Mouse (Mus musculus) thymus, adult 18-20 months (tissue): ENCODE results near the gene Itm2b.

Experiments used
- DNase-seq, 2 experiments: peaks; one replicate each; pipeline ENCODE4 v3.0.0; 2022; ENCODE audit warnings: mixed read lengths in 2 of 2

The Itm2b gene

DNA sequence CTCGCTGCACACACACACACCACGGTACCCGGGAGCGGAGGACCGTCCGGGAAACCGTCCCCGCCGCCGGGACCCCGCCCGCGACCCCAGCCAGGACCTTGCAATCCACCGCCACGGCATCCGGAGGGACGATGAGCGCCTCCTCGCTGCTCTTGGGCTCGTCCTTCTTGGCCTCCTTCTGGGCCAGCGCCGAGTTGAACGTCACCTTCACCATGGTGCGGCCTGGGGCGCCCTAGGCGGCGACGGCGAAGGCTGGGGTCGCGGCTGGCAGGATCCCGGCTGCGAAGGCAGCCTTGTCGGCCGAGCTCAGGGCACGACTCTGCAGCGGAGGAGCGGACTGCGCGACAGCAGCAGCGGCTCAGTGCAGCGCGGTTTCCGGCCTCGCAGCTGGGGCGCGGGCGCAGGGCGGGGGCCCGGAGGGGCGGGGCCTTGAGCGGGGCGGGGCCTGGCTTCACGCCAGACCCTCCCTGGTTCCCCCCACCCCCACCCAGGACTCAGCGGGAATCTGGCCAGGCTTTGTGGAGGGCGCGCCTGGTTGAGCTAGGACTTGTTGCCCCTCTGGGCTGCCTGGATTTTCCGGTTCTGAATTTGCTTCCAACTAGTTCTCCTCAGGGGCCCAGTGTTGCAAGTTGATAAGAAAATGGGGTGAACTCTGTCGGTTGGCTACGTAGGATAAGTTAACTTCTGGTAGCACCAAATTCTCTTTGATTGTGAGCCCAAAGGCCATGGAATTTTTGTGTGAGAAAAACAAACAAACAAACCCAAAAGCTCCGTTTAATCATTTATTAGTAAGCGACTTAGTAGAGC, at the start of gene Itm2b:
Itm2b (minus strand) TSS at position 377 of the 807 bp plus-strand sequence.
- peak; percentile 85 to 86 for DNase-seq

DNA sequence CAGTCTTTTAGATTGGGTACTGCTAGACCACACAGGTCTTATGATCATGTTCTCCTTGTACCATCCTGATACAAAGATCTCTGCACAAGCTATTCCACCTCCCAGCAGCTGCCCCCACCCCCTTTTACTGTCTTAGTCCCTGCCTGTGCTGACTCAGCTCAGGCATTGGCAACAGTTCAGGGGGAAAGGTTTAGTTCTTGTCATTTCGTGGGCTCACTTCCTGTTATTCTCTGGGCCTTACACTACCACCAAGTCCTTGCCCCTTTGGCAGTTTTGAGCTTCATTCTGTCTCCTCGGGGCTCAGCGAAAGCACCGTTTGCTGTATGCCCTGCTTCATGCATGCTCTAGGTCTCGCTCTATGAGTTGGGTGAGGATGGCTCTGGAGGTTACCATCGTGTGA, 48.4 kb upstream of the Itm2b start:
- DNase-seq = no peak

DNA sequence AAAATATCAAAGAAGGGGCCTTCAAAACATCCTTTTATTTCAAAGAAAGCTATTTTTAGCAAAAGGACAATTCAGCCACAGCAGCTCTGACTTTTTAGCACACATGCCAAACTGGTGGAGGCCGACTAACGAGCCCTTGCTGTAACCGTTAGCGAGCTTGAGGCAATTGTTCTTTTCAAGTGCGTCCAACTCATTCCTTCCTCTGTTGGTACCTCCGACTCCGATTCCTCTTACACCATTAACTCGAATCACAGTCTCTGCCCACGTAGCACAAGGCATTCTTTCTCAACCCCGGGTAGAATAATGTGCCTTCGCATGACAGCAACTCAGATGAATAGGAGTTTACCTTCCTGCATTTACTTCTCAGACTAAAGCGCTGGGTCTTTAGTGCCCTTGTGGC, 45.5 kb upstream of the Itm2b start:
- DNase-seq = no peak

DNA sequence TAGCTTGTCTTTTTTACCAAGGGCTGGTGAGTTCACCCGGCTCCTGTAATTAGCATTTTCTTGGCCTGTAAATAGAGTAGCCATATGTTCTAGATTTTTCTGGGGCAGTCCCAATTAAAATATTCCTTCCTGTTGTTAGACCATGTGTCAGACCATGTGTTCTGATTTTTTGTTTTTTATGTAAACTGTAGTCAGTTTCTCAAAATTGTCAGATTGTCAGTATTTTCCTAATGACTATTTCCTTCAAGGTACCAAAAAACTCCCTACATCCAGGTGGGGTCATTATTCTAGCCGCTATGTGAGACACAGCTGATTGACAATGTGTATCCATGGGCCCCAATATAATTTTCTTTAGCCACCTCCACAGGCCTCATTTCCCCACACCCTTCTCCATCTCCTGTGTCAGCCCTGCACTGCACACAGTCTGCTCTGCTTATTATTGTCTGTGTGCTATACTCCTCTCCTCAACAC, 40.5 kb upstream of the Itm2b start:
- no peak for DNase-seq

DNA sequence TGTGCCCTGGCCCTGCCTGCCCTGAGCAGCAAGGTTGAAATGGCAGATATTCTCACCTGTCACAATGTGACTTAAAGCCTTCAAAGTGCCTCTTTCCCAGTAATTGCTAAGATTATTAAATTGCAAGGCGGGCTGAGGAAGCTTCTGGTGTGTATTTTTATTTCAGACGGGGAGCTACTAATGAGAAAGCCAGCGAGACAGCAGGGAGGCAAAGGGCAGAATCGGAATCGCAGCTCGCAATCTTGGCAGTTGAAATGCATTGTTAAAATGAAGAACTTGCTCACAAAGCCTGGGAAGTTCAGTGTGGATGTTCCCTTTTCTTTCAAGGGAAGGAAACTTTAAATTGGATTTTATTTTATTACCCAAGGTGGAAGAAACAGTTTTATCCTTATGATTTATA, 39.9 kb upstream of the Itm2b start:
- no peak for DNase-seq

DNA sequence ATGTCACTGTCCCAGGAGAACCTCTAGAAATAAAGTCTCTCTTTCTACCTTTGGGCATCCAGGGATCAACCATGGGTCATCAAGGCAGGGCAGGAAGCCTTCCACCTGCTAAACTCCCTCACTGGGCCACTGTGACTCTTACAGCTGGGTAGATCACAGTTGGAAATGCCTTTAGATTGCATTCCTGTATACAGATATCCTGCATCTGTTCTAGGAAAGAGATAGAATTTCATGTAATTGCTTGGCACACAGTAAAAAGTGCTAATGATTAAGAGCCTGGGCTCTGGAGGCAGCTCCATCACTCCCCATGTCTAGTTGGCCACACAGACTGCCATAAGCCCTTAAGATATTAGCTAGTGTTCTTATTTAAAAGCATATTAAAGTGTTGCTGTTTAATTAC, 38.5 kb upstream of the Itm2b start:
- DNase-seq = no peak

DNA sequence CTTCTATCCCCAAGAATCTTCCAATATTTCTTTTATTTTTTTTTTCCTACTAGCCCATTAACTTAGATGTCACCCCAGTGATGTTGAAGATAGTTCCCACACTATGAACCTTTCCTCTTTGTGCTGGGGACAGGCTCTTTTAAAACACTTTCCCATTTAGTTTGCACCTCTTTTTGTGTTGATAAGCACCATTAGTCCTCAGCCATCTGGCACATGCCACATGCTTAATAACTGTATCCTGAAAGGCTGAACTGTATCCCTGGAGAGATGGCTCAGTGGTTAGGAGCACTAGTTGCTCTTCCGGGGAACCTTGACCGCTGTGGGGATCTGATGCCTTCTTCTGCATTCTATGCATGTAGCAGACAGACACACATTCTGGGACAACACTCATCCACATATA, 37.5 kb upstream of the Itm2b start:
- DNase-seq = no peak

DNA sequence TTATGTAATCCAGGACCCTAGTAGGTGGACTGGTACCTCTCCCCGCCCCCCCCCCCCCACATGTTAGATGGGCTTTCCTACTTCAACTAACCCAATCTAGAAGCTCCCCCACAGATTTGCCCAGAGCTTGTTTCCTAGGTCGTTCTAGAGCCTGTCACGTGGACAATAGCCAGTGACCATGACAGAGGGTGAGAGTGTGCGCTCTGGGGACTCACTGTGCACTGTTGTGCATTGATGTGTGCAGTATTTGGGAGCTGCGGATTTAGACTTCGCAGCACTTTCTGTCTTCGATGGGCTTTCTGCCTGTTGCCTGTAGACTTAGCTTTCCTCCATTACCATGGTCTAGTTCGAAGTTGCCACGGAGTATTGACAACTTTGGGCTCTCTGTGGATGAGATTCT, 36.5 kb upstream of the Itm2b start:
- no peak for DNase-seq

DNA sequence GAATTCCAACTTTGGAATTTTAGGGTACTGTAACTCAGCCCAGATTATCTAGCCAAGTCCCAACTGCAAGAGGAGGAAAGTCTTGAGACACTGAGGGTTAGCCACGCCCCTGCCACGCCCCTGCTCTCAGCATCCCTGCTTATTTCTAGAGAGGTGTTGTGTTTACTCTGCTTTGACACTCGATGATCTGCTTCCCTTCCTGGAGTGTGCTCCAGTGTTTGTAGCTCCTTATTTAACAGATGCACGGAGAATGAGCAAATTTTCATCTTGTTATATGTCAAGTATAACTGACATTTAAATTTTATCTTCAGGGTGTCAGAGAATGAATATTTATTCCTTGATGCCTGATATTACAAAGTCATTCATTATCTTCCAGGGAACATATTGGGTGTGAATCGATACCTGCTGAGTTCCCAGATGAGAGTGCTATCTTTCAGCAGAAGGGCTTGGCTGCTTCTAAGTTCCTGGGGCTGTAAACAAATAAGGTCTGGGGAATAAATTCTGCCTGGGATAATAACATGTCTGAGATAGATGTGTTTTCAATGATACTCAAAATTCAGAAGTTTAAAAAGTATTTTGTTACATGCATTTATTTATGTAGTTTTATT, 35.2 kb upstream of the Itm2b start:
- no peak for DNase-seq

DNA sequence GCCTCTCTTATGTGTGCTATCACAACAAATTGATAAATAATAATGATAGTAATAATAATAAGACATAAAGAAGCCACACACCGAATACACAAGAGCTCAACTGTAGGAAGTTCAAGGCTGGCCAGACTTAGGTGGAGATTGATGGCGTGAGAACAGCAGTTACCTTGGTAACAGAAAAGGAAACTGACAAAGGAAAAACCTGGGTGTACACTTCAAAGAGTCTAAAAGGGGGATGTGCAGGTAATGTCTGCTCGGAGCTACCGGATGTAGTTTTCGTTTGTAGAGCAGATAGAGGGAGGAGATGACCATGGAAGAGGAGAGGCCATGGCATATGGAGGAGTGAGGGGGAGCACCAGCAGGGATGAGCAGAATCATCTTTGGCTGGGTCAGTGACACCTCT, 31.4 kb upstream of the Itm2b start:
- no peak for DNase-seq

DNA sequence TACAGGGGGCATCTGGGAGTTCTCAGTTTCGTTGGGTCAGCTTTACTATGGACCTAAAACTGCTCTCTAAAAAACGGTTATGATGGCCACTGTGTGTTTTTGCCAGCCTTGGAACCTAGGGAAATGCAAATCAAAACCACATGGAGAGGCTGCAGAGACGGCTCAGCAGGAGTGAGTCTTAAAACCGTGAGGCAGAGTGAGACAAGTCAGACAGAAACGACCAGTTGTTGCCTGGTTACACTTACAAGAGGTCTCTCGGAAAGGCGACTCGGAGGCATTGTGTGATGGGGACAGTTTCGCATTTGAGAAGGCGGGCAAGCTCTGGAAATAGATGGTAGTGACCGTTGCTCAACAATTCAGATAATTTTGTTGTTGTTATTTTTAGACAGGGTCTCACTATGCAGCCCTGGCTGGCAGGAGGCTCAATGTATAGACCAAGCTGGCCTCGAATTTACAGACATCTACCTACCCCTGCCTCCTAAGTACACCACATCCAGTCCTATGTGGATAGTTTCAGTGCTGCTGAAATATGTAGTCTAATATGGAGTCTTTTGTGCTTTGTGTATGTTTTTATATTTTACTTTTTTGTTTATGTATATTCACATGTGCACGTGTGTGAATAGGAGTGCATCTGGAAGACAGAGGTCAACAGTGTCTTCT, 30.4 kb upstream of the Itm2b start:
- no peak for DNase-seq

DNA sequence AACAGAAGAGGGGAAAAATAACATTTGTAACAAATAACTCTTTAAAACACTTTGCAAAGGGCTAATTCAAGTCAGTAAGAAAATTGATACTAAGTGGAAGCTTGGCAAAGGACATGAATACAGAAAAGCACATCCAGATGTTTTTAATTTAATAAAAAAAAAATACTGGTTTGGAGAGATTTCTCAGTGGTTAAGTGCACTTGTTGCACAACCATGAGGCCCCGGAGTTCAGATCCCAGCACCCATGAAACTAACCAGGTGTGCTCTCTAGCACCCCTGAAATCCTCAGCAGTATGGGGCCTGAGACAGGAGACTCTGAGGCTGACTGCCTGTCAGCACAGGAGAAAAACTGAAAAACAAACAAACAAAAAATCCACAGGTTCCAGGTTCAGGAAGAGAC, 26.6 kb upstream of the Itm2b start:
- no peak for DNase-seq

DNA sequence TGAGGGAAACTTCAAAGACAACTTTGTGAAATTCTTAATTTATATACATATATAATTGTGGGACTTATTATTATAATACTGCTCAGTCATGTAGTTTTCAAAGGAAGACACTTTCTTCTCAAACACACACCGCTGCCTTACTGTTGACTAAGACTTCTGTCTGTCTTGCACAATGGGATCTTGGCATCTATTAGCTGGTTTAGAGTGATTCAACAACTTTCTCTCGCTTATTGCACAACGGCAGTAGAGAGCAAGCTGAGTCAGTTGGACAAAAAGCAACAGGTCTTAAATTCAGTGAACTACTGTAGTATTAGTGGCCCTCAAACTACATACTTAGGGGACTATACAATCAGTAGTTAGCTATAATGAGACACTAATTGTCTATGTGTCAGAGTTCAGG, 25.0 kb upstream of the Itm2b start:
- no peak for DNase-seq

DNA sequence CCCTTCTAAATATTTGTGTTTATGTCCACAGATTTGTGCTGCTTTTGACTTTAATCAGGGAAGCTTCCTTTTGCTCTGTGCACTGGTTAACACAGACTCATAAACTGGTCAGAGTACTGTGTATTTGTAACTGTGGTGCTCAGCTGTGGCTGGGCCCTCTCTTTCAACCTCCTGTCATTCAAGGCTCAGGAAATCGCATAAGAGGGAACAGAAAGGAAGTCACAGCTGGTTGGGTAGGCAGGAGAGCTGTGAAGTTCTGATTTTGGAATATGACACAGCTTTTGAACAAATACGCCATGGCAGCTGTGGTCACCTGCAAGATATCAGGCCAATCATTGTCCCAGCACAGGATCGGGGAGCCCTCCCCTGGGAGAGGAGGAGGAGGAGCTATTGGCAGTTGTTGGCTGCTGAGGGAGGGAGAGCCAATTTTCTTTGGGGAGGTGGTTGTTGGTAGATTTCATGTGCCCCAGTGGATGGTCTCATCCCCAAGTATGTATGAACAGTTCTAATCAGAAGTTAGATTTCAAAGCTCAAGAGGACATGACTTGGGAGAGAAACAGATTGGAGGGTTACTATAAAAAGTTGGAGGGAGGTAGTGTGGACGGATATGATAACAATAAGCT, 23.2 kb upstream of the Itm2b start:
- peak in 1 of 2 experiments; percentile 40 for DNase-seq

DNA sequence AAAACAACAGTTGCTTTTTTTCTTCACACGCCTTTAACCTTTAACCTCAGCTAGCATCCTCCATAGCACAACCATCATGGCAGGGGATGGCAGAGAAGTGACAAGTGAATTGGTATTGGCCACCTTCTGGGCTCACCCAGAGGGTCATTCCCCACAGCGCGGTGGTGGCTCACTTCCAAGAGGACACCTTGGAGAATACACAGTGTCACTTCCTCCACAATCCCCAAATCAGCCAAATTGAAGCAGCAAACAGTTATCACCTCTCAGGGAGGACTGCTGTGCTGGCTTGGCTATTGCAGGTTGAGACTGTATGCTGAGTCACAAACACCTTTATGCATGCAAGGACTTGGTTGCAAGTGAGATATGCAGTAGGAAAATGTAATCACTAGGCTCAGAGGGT, 18.9 kb upstream of the Itm2b start:
- no peak for DNase-seq

DNA sequence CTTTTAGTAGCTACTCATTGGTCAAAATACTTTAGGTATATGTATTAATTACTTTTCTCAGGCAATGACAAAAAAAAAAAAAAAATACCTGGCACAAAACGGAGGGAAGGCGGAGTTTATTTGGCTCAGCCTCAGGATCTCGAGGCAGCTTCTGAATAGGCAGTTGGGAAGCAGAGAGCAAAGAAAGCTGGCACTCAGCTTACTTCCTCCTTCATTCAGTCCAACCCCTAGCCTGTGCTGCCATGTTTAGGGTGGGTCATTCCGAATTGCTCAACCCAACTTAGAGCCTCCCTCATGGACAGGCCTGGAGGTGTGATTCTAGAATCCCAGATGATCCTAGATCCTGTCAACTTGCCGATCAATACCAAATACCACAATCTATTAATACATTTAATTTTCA, 18.3 kb upstream of the Itm2b start:
- no peak for DNase-seq

DNA sequence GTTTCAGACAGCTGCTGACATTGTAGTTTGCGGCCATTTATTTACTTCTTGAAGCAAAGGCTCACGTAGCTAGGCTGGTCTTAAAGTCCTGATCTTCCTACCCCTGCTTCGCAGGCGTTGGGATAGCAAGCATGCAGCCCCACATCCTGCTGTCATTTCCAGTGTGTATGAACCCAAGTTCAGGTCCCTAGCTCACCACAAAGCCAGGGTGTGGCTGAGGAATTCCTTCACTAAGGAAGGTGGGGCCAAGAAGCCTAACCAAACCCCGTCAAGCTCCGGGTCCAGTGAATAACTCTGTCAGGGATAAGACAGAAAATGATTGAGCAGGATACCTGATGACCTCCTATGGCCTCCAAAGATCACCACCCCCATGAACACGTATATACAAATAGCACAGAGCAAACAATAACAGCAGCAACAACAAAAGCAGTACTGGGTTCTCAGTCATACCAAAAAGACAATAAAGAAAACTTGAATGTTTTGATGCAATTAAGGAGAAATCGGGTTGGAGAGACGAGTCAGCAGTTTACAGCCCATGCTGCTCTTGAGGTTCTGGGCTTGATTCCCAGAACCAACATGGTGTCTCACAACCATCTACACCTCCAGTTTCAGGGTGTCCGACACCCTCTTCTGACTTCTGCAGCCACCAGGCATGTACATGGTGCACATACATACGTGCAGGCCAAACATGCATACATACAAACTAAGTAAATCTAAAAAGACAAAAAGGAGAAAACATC, 17.4 kb upstream of the Itm2b start:
- DNase-seq = no peak

DNA sequence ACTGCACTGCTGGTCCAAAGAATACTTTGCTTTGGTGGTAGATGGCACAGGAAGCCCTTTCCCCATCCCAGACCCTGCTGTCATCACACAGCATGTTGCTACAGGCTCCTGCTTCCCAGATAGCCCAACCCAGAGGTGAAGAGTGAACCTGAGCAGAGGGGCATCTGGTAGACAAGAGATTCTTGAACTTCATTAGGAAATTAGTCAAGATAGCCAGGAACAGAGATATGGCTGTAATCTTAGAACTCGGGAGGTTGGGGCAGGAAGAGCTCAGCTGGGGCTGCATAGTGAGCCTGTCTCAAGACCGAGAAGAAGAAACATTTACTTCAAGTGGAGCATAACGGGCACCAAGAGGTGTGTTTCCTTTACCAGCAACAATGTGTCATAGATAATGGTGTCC, 16.3 kb upstream of the Itm2b start:
- DNase-seq = no peak

DNA sequence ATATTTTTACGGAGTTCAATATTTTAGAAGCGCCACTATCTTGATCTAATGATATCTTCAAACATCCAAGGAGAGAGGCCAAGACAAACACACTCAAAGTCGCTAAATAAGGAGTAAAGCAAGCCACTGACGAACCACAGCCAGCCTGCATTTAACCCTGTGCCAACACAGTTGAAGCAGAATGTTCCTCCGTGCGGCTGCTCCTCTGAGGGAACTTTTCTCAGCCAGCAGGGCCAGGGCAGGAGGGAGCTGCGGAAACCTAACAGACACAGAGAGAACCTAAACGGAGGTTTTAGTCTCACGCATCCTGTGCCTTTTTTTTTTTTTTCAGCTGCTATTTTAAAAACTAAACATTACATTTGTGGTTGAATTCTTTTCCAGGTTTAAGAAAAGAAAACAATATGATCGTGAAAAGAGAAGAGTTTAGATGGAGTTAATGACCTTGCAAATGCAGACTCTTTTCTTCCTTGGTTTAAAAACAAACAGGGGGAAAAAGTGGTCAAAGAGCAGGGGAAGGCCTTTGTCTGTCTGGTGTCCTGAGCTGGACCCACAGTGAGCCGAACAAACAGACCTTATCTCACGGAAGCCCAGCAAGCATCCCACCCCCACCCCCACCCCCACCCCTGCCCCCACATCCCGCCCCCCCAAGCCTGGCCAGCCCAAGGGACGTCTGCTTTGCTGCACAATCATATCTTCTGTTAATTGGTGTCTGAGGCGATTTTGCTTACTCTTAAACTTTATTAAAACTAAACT, 15.0 kb upstream of the Itm2b start:
- DNase-seq = peak; percentile 39 to 61

DNA sequence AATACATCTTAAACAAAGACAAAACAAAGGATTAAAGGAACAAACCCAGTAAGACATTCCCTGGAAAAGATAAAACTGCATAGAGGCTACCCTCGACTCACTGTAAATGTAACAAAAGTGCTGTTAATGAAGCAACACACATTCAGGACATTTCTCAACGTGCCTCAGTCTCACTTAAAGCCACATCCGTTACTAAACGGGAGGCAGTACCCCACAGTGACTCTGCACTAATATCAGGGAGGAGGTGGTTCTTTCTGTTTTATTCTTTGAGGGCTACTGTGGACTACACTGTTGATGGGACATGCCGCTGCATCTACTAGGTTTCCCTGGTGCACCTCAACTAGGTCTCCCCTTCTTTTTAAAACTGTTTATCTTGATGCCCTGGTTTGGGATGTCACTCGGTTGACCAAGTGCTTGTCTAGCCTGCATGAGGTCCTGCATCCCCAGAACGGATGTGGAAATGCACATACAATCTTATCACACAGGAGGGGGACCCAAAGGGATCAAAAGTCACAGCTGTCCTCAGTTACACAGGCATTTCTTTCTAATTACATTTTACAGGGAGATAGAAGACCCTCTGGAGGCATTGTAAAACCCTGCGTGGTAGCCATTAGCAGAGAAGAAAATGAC, 13.4 kb upstream of the Itm2b start:
- no peak for DNase-seq

DNA sequence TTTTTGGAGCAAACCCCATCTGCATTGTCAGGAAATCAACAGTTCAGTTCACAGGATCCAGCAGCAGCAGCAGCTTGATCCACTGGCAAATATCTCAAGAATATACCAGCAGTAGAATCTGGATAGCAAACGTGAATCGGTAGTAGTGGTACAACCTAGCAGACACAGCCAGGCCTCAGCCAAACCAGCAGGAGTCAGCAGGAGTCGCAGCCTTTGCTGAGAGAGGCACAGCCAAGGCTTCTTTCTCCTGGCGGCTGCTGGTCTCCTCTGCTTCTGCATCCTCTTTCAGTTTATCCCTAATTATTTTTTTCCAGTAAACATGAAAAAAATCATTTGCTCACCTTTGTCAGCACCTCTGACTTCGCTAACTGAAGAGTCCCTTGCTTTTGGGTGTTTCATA, 10.7 kb upstream of the Itm2b start:
- DNase-seq = no peak
